Mouse (Mus musculus): ENCODE results near the gene Gm44511. TPM values are rescaled to one million over a fixed set of nuclear protein-coding genes. Genes with fewer than 3 reads are reported as not detected.
"Not testable (repeated sequence)": the region's sequence is repeated elsewhere in the genome, so short reads cannot be mapped to it uniquely, and the experiment has no call there.

Gm44511 gene
- polyA plus RNA-seq, 1 experiment, result not detected

DNA sequence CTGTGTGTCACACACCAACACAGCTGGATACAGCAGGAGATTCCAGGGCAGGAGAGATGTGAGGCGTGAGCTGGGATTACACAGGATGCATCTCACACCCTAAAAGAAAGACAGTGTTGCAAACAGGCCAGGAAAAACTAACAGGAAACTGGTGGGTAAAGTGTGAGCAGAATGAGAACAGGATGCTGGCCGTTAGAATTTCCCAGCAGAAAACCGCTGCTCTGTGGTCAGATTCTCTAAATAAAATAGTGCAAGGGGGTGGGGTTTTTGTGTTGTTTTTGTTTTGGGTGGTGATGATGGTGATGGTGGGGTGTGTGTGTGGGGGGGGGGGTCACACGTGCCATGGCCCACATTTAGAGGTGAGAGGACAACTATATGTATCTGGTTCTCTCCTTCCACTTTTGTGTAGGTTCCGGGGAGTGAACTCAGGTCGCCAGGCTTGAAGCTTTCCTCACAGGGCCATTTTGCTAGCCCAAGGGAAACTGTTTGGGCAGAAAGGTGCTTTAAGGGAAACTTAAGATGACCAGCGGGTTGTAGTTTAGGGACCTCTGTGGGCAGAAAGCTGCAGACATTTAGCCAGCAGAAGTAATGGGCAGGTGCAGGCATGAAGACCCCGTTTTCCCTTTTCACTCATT is 29.7 kb downstream of the Gm44511 start:
- Histone ChIP-seq H3K27me3 (ENCODE audit: control insufficient read depth, insufficient read depth, insufficient read length) (no peaks in the 10 kb centered on the region), H3K36me3 (ENCODE audit: control insufficient read depth, insufficient read depth) (no peaks in the 10 kb centered on the region), H3K79me2 (ENCODE audit: control insufficient read depth, insufficient read depth) (no peaks in the 10 kb centered on the region), H3K4me3 (no peak overlapping the region), H3ac (ENCODE audit: control insufficient read depth, insufficient read length) (no peak overlapping the region), H3K4me2 (ENCODE audit: low read depth) (no peak overlapping the region)
- no peak for TF ChIP-seq CEBPB (IDR thresholded peaks at IDR 0.05; ENCODE audit: insufficient read depth, poor library complexity, severe bottlenecking)
- no peak for TF ChIP-seq MYOG (IDR thresholded peaks at IDR 0.05; ENCODE audit: control insufficient read depth in 1 of 3, insufficient read depth in 1 of 3, insufficient read length in 2 of 3, low read depth in 2 of 3)
- no peak for TF ChIP-seq MYOD1 (IDR thresholded peaks at IDR 0.05; ENCODE audit: control insufficient read depth in 1 of 3, insufficient read length in 2 of 3, low read depth in 2 of 3)
- no peak for TF ChIP-seq E2F4 (IDR thresholded peaks at IDR 0.05; ENCODE audit: insufficient read depth)
- no peak for TF ChIP-seq POLR2AphosphoS2 (IDR thresholded peaks at IDR 0.05; ENCODE audit: insufficient read length, low read depth)
- TF ChIP-seq REST (IDR thresholded peaks at IDR 0.05; ENCODE audit: insufficient read depth, insufficient read length), result no peak
- TF ChIP-seq POLR2A (IDR thresholded peaks at IDR 0.05; ENCODE audit: insufficient read length, low read depth), result no peak
- TF ChIP-seq TCF3 (IDR thresholded peaks at IDR 0.05; ENCODE audit: insufficient read length, low read depth), result no peak
- no peak for TF ChIP-seq MAX (IDR thresholded peaks at IDR 0.05; ENCODE audit: low read depth)
- no peak for TF ChIP-seq SRF (IDR thresholded peaks at IDR 0.05; ENCODE audit: control insufficient read depth, insufficient read length, low read depth)
- TF ChIP-seq TCF12 (IDR thresholded peaks at IDR 0.05; ENCODE audit: insufficient read depth, poor library complexity, severe bottlenecking), result no peak
- TF ChIP-seq USF1 (IDR thresholded peaks at IDR 0.05; ENCODE audit: low read depth), result no peak

DNA sequence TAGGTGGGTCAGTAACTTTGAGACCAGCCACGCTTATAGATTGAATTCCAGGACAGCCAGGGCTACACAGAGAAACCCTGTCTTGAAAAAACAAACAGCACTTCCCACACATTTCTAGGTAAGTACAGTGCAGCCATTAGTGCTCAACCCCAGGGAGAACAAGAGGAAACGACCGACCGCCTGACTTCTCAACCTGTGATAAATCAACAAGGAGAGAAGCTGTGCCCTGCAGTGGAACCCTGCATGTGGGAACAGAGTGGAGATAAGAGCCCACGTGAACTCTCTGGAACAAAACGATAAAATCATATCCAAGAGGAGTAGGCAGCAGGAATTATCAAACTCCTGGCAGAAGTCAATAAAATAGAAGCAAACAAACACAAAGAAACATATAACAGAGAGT is 32.4 kb downstream of the Gm44511 start:
- H3K27me3 ChIP-seq (ENCODE audit: control insufficient read depth, insufficient read depth, insufficient read length), result no peaks in the 10 kb centered on the region
- H3K4me3 ChIP-seq, result no peak overlapping the region
- H3K4me2 ChIP-seq (ENCODE audit: low read depth), result no peak overlapping the region
- TF ChIP-seq TCF3 (IDR thresholded peaks at IDR 0.05; ENCODE audit: insufficient read length, low read depth), result no peak
- no peak for TF ChIP-seq E2F4 (IDR thresholded peaks at IDR 0.05; ENCODE audit: insufficient read depth)
- TF ChIP-seq REST (IDR thresholded peaks at IDR 0.05; ENCODE audit: insufficient read depth, insufficient read length), result no peak
- no peak for TF ChIP-seq MAX (IDR thresholded peaks at IDR 0.05; ENCODE audit: low read depth)
- TF ChIP-seq USF1 (IDR thresholded peaks at IDR 0.05; ENCODE audit: low read depth), result no peak
- no peak for TF ChIP-seq POLR2AphosphoS2 (IDR thresholded peaks at IDR 0.05; ENCODE audit: insufficient read length, low read depth)
- TF ChIP-seq MYOG (IDR thresholded peaks at IDR 0.05; ENCODE audit: control insufficient read depth in 1 of 3, insufficient read depth in 1 of 3, insufficient read length in 2 of 3, low read depth in 2 of 3), result no peak
- no peak for TF ChIP-seq SRF (IDR thresholded peaks at IDR 0.05; ENCODE audit: control insufficient read depth, insufficient read length, low read depth)
- no peak for TF ChIP-seq POLR2A (IDR thresholded peaks at IDR 0.05; ENCODE audit: insufficient read length, low read depth)
- no peak for TF ChIP-seq MYOD1 (IDR thresholded peaks at IDR 0.05; ENCODE audit: control insufficient read depth in 1 of 3, insufficient read length in 2 of 3, low read depth in 2 of 3)
- no peak for TF ChIP-seq TCF12 (IDR thresholded peaks at IDR 0.05; ENCODE audit: insufficient read depth, poor library complexity, severe bottlenecking)
- TF ChIP-seq CEBPB (IDR thresholded peaks at IDR 0.05; ENCODE audit: insufficient read depth, poor library complexity, severe bottlenecking), result no peak
- H3ac ChIP-seq (ENCODE audit: control insufficient read depth, insufficient read length), result no peak overlapping the region
- no peaks in the 10 kb centered on the region for H3K79me2 ChIP-seq (ENCODE audit: control insufficient read depth, insufficient read depth)
- no peaks in the 10 kb centered on the region for H3K36me3 ChIP-seq (ENCODE audit: control insufficient read depth, insufficient read depth)

- not testable (repeated sequence) for H3K4me3 ChIP-seq; H3K36me3 ChIP-seq (ENCODE audit: control insufficient read depth, insufficient read depth); H3ac ChIP-seq (ENCODE audit: control insufficient read depth, insufficient read length); H3K27me3 ChIP-seq (ENCODE audit: control insufficient read depth, insufficient read depth, insufficient read length); H3K4me2 ChIP-seq (ENCODE audit: low read depth); H3K79me2 ChIP-seq (ENCODE audit: control insufficient read depth, insufficient read depth)
Observed at GRCm38 (mm10) chr6:128790491-128790994, 35.6 kb downstream of the Gm44511 start.

- TF ChIP-seq REST (IDR thresholded peaks at IDR 0.05; ENCODE audit: insufficient read depth, insufficient read length) (no peak), SRF (IDR thresholded peaks at IDR 0.05; ENCODE audit: control insufficient read depth, insufficient read length, low read depth) (no peak), TCF3 (IDR thresholded peaks at IDR 0.05; ENCODE audit: insufficient read length, low read depth) (no peak), TCF12 (IDR thresholded peaks at IDR 0.05; ENCODE audit: insufficient read depth, poor library complexity, severe bottlenecking) (no peak), POLR2A (IDR thresholded peaks at IDR 0.05; ENCODE audit: insufficient read length, low read depth) (no peak), CEBPB (IDR thresholded peaks at IDR 0.05; ENCODE audit: insufficient read depth, poor library complexity, severe bottlenecking) (no peak), E2F4 (IDR thresholded peaks at IDR 0.05; ENCODE audit: insufficient read depth) (no peak), MYOG (IDR thresholded peaks at IDR 0.05; ENCODE audit: control insufficient read depth in 1 of 3, insufficient read depth in 1 of 3, insufficient read length in 2 of 3, low read depth in 2 of 3) (no peak), POLR2AphosphoS2 (IDR thresholded peaks at IDR 0.05; ENCODE audit: insufficient read length, low read depth) (no peak), MYOD1 (IDR thresholded peaks at IDR 0.05; ENCODE audit: control insufficient read depth in 1 of 3, insufficient read length in 2 of 3, low read depth in 2 of 3) (no peak), MAX (IDR thresholded peaks at IDR 0.05; ENCODE audit: low read depth) (no peak)
- H3K27me3 ChIP-seq (ENCODE audit: control insufficient read depth, insufficient read depth, insufficient read length), result no peaks in the 10 kb centered on the region
- no peaks in the 10 kb centered on the region for H3K36me3 ChIP-seq (ENCODE audit: control insufficient read depth, insufficient read depth)
- H3ac ChIP-seq (ENCODE audit: control insufficient read depth, insufficient read length), result no peak within 1 kb of the TSS
- H3K4me3 ChIP-seq, result no peak within 1 kb of the TSS
- H3K79me2 ChIP-seq (ENCODE audit: control insufficient read depth, insufficient read depth), result no peaks in the 10 kb centered on the region
- H3K4me2 ChIP-seq (ENCODE audit: low read depth), result no peak within 1 kb of the TSS
Observed at GRCm38 (mm10) chr6:128789115-128789514, 37.0 kb downstream of the Gm44511 start, which contains the start of gene Klrb1c. TSS of gene Klrb1c (minus strand) at chr6:128789215.

DNA sequence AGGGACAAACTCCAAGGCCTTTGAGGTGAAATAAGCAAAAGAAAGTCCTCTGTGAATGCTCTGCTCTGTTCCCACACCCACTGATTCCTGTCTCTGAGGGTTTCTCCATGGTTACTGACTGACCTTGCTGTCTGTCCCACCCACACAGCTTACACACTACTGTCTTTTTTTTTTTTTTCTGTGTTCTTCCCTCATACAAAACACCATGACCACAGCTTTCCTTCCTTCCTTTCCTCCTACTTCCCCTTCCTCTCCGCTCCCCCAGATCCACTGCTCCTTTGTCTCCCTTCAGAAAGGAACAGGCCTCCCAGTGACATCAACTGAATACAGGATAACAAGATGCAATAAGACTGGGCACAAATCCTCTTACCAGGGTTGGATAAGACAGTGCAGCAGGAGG is 37.6 kb downstream of the Gm44511 start:
- Histone ChIP-seq H3K27me3 (ENCODE audit: control insufficient read depth, insufficient read depth, insufficient read length) (no peaks in the 10 kb centered on the region), H3K4me3 (no peak overlapping the region), H3K36me3 (ENCODE audit: control insufficient read depth, insufficient read depth) (no peaks in the 10 kb centered on the region), H3K4me2 (ENCODE audit: low read depth) (no peak overlapping the region), H3ac (ENCODE audit: control insufficient read depth, insufficient read length) (no peak overlapping the region), H3K79me2 (ENCODE audit: control insufficient read depth, insufficient read depth) (no peaks in the 10 kb centered on the region)
- no peak for TF ChIP-seq MAX (IDR thresholded peaks at IDR 0.05; ENCODE audit: low read depth)
- TF ChIP-seq SRF (IDR thresholded peaks at IDR 0.05; ENCODE audit: control insufficient read depth, insufficient read length, low read depth), result no peak
- no peak for TF ChIP-seq MYOG (IDR thresholded peaks at IDR 0.05; ENCODE audit: control insufficient read depth in 1 of 3, insufficient read depth in 1 of 3, insufficient read length in 2 of 3, low read depth in 2 of 3)
- no peak for TF ChIP-seq USF1 (IDR thresholded peaks at IDR 0.05; ENCODE audit: low read depth)
- TF ChIP-seq TCF12 (IDR thresholded peaks at IDR 0.05; ENCODE audit: insufficient read depth, poor library complexity, severe bottlenecking), result no peak

- not testable (repeated sequence) for H3K36me3 ChIP-seq (ENCODE audit: control insufficient read depth, insufficient read depth); H3K4me3 ChIP-seq; H3K4me2 ChIP-seq (ENCODE audit: low read depth); H3K27me3 ChIP-seq (ENCODE audit: control insufficient read depth, insufficient read depth, insufficient read length); H3K79me2 ChIP-seq (ENCODE audit: control insufficient read depth, insufficient read depth); H3ac ChIP-seq (ENCODE audit: control insufficient read depth, insufficient read length)
Observed at GRCm38 (mm10) chr6:128786396-128786795, 39.7 kb downstream of the Gm44511 start.
